Mouse (Mus musculus) forebrain, embryonic 16.5 days (tissue): ENCODE results near the gene Rlim. TPM values are rescaled to one million over a fixed set of nuclear protein-coding genes. Genes with fewer than 3 reads are reported as not detected.

Source experiments
- ATAC-seq: fragments of 200-750 bp; cut with Nextera tagmentation; 2 replicates; pipeline ENCODE4 v1.8.0; 2017; ENCODE audit warnings: mild to moderate bottlenecking, moderate library complexity
- H3K27ac ChIP-seq: fragments of 300-500 bp; sonication (generic); 2 replicates; pipeline ENCODE4 v1.5.1; 2014; ENCODE audit warnings: low read length, control low read depth
- H3K27me3 ChIP-seq: fragments of 300-500 bp; sonication (generic); replicated peaks from 2 replicates; pipeline ENCODE4 v1.6.1; 2014; ENCODE audit warnings: low read length; ENCODE audit not compliant: control insufficient read depth, insufficient read depth
- H3K36me3 ChIP-seq: fragments of 300-500 bp; sonication (generic); 2 replicates; pipeline ENCODE4 v1.6.1; 2014; ENCODE audit not compliant: control insufficient read depth, insufficient read depth
- H3K4me1 ChIP-seq: fragments of 300-500 bp; sonication (generic); replicated peaks from 2 replicates; pipeline ENCODE4 v1.6.1; 2014; ENCODE audit warnings: low read length; ENCODE audit not compliant: control insufficient read depth, insufficient read depth
- H3K4me2 ChIP-seq: fragments of 300-500 bp; sonication (generic); 2 replicates; pipeline ENCODE4 v1.6.1; 2014; ENCODE audit warnings: mild to moderate bottlenecking, low read length, control low read depth
- H3K4me3 ChIP-seq: fragments of 300-500 bp; sonication (generic); replicated peaks from 2 replicates; pipeline ENCODE4 v1.5.1; 2014; ENCODE audit warnings: mild to moderate bottlenecking, low read length, control low read depth
- H3K9ac ChIP-seq: fragments of 300-500 bp; sonication (generic); replicated peaks from 2 replicates; pipeline ENCODE4 v1.6.1; 2014; ENCODE audit warnings: low read depth, low read length, control low read depth
- H3K9me3 ChIP-seq: fragments of 300-500 bp; sonication (generic); 2 replicates; pipeline ENCODE4 v1.6.1; 2016; ENCODE audit warnings: low read length; ENCODE audit not compliant: control insufficient read depth
- WGBS: fragments of 180-500 bp; shearing (Covaris S2); extraction: QIAGEN DNeasy Blood & Tissue Kit; methylation state at CpG from one replicate; pipeline ENCODE4 v1.1.7; 2014; 5-methylcytosine and 5-hydroxymethylcytosine counted together
- polyA plus RNA-seq: library from polyadenylated mRNA; unstranded; fragments of >200 nt; fragmentation: Nextera tagmentation; extraction: Ambion mirVana; gene quantifications from 2 replicates; pipeline ENCODE4 v1.2.1, GENCODE M21; 2015

The Rlim gene
- polyA plus RNA-seq, result 36.6 and 38.9 TPM in 2 replicates

DNA sequence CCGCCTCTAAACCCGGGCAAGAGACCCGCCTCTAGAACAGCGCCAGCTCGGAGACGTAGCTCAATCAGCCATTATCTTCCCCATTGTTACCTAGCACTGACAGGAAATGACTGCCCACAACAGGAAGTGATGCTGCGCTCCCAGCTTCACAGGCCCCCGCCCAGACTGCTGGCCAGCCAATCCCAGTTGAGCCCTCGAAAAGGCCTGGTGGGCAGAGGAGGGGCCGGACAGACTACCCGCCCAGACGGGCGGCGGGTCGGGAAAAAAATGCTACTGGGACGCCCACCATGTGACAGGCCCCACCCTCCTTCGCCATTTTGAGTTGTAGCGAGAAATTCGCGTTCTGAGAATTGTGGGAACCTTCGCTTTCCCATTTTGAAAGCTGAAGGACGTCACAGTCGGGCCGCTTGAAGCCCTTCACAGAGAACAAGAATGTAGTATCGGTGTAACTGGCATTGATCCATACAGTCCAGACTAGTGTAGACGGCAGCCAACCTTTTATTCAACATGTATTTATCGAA, at the start of gene Rlim:
Rlim (minus strand) TSS at position 116 of the 521 bp plus-strand sequence.
- peak within 1 kb of the TSS; percentile 82 for H3K9ac ChIP-seq
- H3K36me3 ChIP-seq, result no peaks in the 10 kb centered on the region; the same call in 1 of the 2 replicates
- H3K27me3 ChIP-seq, result peaks cover 5% of the 10 kb centered on the region
- peak within 1 kb of the TSS; percentile 60 for H3K4me2 ChIP-seq
- no peaks in the 10 kb centered on the region for H3K9me3 ChIP-seq
- H3K4me3 ChIP-seq, result peak within 1 kb of the TSS; percentile 77
- H3K27ac ChIP-seq, result peak within 1 kb of the TSS; percentile 93
- H3K4me1 ChIP-seq, result no peaks in the 10 kb centered on the region
- peak; percentile 100 for ATAC-seq
- 25% methylated on average over 27 of the region's 27 CpGs for WGBS

DNA sequence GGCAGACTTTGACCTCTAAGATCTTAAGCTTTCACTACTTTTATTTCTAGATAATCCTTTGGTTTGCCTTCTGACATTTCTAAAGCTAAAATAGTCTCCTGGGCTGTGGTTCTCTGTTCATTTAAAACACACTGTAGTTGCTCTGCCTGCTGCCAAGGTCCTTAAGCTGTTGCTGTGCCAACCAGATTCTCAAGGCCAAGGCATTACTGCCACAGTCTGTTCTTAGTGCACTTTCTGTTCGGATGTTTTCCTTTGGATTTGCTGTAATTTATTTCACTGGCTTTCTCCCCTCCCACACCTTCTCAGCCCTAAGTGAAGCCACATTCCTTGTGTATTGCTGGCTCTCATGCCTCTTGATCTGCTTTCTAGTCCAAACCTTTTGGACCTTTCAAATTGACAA, 36.1 kb upstream of the Rlim start:
- 64% methylated on average over 1 of the region's 1 CpGs for WGBS
- Histone ChIP-seq H3K9ac (no peak overlapping the region), H3K27ac (no peak overlapping the region), H3K27me3 (peaks cover 3% of the 10 kb centered on the region; the same call in 1 of the 2 replicates), H3K9me3 (no peaks in the 10 kb centered on the region), H3K4me2 (no peak overlapping the region), H3K4me3 (no peak overlapping the region), H3K4me1 (no peaks in the 10 kb centered on the region), H3K36me3 (no peaks in the 10 kb centered on the region)
- no peak for ATAC-seq

DNA sequence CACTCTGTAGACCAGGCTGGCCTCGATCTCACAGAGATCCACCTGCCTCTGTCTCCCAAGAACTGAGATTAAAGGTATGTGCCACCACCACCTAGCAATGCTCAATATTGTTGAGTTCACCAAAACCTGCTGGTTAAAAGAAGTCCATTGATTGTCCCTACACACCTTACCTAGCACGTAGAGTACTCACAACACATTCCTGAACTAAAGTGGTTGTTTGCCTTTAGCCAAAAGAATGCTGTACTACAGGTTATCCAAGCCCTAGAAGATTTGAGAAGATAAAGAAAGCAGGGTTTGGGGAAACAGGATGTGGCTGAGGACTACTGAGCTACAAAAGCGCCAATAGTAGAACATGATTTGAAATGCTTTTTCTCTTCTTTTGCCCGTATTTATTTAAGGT, 34.0 kb upstream of the Rlim start:
- no peak overlapping the region for H3K4me2 ChIP-seq
- no peak overlapping the region for H3K27ac ChIP-seq
- peaks cover 3% of the 10 kb centered on the region; the same call in 1 of the 2 replicates for H3K27me3 ChIP-seq
- H3K9me3 ChIP-seq, result no peaks in the 10 kb centered on the region
- no peaks in the 10 kb centered on the region for H3K4me1 ChIP-seq
- no peaks in the 10 kb centered on the region for H3K36me3 ChIP-seq
- WGBS, result 93% methylated on average over 4 of the region's 4 CpGs
- ATAC-seq, result no peak
- H3K4me3 ChIP-seq, result no peak overlapping the region
- H3K9ac ChIP-seq, result no peak overlapping the region

DNA sequence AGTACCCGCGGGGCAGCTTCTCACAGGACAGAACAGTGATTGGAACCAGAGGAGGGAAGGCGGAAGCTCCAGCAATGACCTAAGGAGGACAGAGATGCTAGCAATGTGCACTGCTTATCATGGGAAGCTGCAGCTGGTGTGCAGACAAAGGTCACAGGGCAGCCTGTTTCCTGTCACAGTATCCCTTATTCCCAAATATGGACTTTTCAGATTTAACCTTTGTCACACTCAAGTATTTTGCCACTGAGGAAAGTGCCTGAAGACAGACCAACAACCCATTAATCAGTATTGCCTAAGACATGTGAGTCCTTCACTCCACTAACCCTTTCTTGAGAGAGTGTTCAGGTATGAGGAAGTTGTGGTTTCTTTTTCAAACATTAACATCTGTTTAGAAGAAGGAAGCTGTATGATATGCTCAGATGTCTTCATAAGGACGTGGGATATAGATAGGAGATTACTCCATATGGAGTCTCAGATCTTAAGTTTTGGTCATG, 32.3 kb upstream of the Rlim start:
- ATAC-seq, result no peak
- Histone ChIP-seq H3K27ac (no peak overlapping the region), H3K27me3 (peaks cover 3% of the 10 kb centered on the region; the same call in 1 of the 2 replicates), H3K4me1 (no peaks in the 10 kb centered on the region), H3K4me3 (no peak overlapping the region), H3K9me3 (peaks cover 2% of the 10 kb centered on the region; the same call in 1 of the 2 replicates), H3K9ac (no peak overlapping the region), H3K36me3 (no peaks in the 10 kb centered on the region), H3K4me2 (no peak overlapping the region)
- 77% methylated on average over 4 of the region's 4 CpGs for WGBS

DNA sequence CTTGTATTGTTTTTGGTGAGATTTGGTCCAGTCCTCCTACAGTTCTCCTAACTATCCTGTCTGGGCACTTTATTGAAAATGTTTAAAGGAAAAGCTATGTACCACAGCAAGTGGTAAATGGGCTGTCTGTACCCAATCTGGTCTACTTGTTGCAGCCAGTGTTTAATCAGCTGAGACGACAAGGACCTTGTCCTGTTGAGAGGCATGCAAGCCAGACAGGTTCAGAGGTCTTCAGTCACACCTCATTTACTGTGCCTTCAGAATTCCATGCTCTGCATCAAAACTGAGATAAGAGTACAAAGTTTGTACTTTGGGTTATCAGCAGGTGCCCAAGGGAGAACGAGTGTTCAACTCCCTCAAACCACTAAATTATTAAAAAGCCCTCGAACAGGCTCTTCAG, 13.7 kb upstream of the Rlim start:
- no peak for ATAC-seq
- H3K4me2 ChIP-seq, result no peak overlapping the region
- WGBS, result 74% methylated on average over 3 of the region's 3 CpGs
- no peak overlapping the region for H3K4me3 ChIP-seq
- no peaks in the 10 kb centered on the region for H3K36me3 ChIP-seq
- no peak overlapping the region for H3K9ac ChIP-seq
- peaks cover 12% of the 10 kb centered on the region; the same call in 1 of the 2 replicates for H3K27me3 ChIP-seq
- H3K4me1 ChIP-seq, result no peaks in the 10 kb centered on the region
- H3K27ac ChIP-seq, result no peak overlapping the region
- H3K9me3 ChIP-seq, result no peaks in the 10 kb centered on the region

DNA sequence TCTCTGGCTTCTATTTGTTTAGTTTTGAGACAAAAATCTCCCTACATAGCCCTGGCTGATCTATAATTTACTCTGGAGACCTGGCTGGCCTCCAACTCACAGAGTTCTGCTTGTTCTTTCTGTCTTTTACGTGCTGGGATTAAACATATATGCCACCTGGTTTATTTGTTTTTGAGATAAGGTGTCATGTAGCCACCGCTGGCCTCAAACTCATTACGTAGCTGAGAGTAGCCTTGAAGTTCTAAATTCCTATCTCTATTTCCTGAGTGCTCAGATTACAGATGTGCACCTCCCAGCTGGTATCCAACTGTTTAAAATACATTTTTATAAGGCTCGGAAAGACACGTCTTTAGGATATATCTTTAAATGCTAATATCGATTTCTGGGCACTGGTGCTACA, 12.8 kb upstream of the Rlim start:
- Histone ChIP-seq H3K4me2 (no peak overlapping the region), H3K9ac (no peak overlapping the region), H3K9me3 (no peaks in the 10 kb centered on the region), H3K27ac (no peak overlapping the region), H3K4me3 (no peak overlapping the region), H3K4me1 (no peaks in the 10 kb centered on the region), H3K36me3 (no peaks in the 10 kb centered on the region), H3K27me3 (peaks cover 11% of the 10 kb centered on the region; the same call in 1 of the 2 replicates)
- no peak for ATAC-seq
- WGBS, result 84% methylated on average over 6 of the region's 6 CpGs

DNA sequence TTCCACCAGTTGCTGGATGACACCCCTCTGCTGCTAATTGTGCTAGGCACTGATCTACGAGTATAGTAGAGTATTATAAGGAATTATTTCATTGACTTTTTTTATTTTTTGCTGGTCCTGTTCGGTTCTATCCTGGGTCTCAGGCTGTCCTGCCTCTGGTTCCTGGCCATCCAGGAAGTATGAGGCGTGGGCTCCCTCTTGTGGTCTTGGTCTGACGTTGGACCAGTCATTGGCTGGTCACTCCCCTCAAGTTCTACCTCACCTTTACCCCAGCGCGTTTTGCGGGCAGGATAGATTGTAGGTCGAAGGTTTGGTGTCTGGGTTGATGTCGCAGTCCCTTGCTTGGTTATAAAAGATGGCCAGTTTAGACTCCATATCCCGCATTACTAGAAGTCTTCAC, 10.6 kb upstream of the Rlim start:
- no peak for ATAC-seq
- Histone ChIP-seq H3K36me3 (no peaks in the 10 kb centered on the region), H3K9me3 (no peaks in the 10 kb centered on the region), H3K9ac (no peak overlapping the region), H3K4me2 (no peak overlapping the region), H3K27ac (no peak overlapping the region), H3K4me1 (no peaks in the 10 kb centered on the region), H3K27me3 (peaks cover 11% of the 10 kb centered on the region; the same call in 1 of the 2 replicates), H3K4me3 (no peak overlapping the region)
- WGBS, result 41% methylated on average over 10 of the region's 10 CpGs

DNA sequence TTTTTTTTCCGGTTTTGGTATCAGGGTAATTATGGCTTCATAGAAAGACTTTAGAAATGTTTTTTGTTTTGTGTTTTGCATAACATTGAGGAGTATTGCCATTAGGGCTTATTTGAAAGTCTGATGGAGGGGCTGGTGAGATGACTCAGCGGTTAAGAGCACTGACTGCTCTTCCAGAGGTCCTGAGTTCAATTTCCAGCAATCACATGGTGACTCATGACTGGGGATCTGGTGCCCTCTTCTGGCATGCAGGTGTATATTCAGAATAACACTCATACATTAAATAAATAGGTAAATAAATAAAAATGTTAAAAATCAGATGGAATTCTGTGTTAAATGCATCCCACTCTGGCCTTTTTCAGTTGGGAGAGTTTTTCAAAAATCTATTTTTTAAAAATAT, 9.3 kb upstream of the Rlim start:
- Histone ChIP-seq H3K27ac (no peak overlapping the region), H3K27me3 (peaks cover 16% of the 10 kb centered on the region; the same call in 1 of the 2 replicates), H3K36me3 (no peaks in the 10 kb centered on the region), H3K9me3 (no peaks in the 10 kb centered on the region), H3K9ac (no peak overlapping the region), H3K4me1 (no peaks in the 10 kb centered on the region), H3K4me2 (no peak overlapping the region), H3K4me3 (no peak overlapping the region)
- WGBS, result 61% methylated on average over 2 of the region's 2 CpGs
- ATAC-seq, result no peak

DNA sequence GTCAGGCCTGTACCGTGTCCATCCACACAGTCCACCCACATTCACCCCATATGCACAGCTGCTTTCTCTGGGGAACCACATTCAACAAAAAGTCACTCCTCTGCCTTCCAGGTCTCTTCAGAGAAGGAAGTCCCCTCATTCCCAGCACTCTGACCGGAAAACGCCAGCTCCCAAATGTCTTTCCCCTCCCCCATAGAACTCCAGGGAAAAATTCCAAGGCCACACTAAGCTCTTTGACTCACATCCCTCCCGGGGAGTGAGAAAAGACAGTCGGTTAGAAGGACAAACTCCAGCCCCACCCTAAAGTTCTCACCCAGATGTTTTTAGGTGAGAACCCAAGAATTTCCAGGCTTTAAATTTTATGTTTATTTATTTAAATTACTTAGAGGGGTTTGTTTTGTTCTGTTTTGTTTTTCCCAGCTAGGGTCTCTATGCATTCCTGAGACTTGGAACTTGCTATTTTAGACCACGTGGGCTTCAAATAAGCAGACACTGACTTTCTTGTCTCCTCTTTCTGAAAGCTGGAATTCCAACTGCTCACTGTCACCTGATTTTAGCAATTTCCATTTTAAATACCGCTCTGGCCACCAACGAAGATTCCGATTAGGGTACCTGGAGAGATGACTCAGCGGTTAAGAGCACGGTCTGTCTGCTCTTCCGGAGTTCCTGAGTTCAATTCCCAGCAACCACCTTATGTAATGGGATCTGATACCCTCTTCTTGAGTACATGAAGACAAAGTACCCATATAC, 6.3 kb upstream of the Rlim start:
- H3K4me3 ChIP-seq, result no peak overlapping the region
- ATAC-seq, result no peak
- 27% methylated on average over 12 of the region's 12 CpGs for WGBS
- H3K9ac ChIP-seq, result no peak overlapping the region
- peaks cover 10% of the 10 kb centered on the region for H3K27me3 ChIP-seq
- no peaks in the 10 kb centered on the region for H3K36me3 ChIP-seq
- H3K27ac ChIP-seq, result no peak overlapping the region
- H3K9me3 ChIP-seq, result no peaks in the 10 kb centered on the region
- no peak overlapping the region for H3K4me2 ChIP-seq
- H3K4me1 ChIP-seq, result no peaks in the 10 kb centered on the region
